Mouse (Mus musculus): Measurements from ENCODE around the gene Hist4h4. TPM values are rescaled to one million over a fixed set of nuclear protein-coding genes. Genes with fewer than 3 reads are reported as not detected.

Gene Hist4h4
- polyA plus RNA-seq, 1 experiment from 2014 or later, result 0.53 TPM

DNA sequence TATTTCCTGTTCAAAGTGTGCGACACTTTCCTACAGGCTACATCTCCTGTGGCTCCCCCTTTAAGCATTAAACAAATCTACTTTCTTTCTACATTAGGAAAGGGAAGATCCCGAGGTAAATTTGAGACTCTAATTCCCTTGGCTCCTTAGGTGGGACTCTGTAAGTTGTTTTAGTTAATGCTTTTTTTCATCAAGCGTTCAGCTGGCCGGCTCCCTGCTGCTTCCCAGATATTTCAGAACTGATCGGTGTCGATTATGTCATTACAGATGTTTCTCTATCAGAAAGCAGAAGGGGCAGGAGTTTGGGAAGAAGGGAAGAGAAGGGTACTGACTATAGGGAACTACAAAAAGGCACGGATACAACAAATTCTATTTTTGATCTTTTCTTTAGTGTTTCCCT lies 22.9 kb upstream of the Hist4h4 start:
- H3K27ac ChIP-seq (ENCODE audit: low read depth, low read length), result no peak overlapping the region
- no peak for ATAC-seq (replicated peaks; ENCODE audit: low FRiP score)
- no peak for DNase-seq (ENCODE audit: low spot score)

GRCm38 (mm10) chr6:136824987-136825386 lies 20.8 kb upstream of the Hist4h4 start:
- WGBS, result 95% methylated on average over 8 of the region's 8 CpGs
- H3K9ac ChIP-seq (ENCODE audit: low read length), result no peak overlapping the region
- no peak for DNase-seq (ENCODE audit: low spot score)

More for the DNA sequence above, 22.9 kb upstream of the Hist4h4 start:
- Histone ChIP-seq H3K36me3 (ENCODE audit: control insufficient read depth, insufficient read depth, low read length) (no peaks in the 10 kb centered on the region; the same call in 1 of the 2 replicates), H3K9me3 (ENCODE audit: control insufficient read depth, low read length) (no peaks in the 10 kb centered on the region), H3K4me1 (replicated peaks; ENCODE audit: control insufficient read depth, insufficient read depth, low read length) (no peaks in the 10 kb centered on the region; the same call in 1 of the 2 replicates), H3K4me3 (ENCODE audit: low read depth, low read length) (peak overlapping the region; percentile 96), H3K27me3 (ENCODE audit: control insufficient read depth, insufficient read depth, low read length) (no peaks in the 10 kb centered on the region), H3K9ac (ENCODE audit: low read length) (peak overlapping the region; percentile 98), H3K4me2 (ENCODE audit: low read depth, low read length, severe bottlenecking) (peak overlapping the region; percentile 75)
- WGBS, result 18% methylated on average over 7 of the region's 7 CpGs

GRCm38 (mm10) chr6:136821086-136821485 lies 16.9 kb upstream of the Hist4h4 start:
- peaks cover 25% of the 10 kb centered on the region for H3K36me3 ChIP-seq (ENCODE audit: control insufficient read depth, insufficient read depth, low read length)

More at GRCm38 (mm10) chr6:136824987-136825386, 20.8 kb upstream of the Hist4h4 start:
- no peak for ATAC-seq (replicated peaks; ENCODE audit: low FRiP score)
- peaks cover 6% of the 10 kb centered on the region for H3K36me3 ChIP-seq (ENCODE audit: control insufficient read depth, insufficient read depth, low read length)
- H3K4me2 ChIP-seq (ENCODE audit: low read depth, low read length, severe bottlenecking), result no peak overlapping the region
- H3K27me3 ChIP-seq (ENCODE audit: control insufficient read depth, insufficient read depth, low read length), result no peaks in the 10 kb centered on the region
- H3K4me1 ChIP-seq (replicated peaks; ENCODE audit: control insufficient read depth, insufficient read depth, low read length), result no peaks in the 10 kb centered on the region; the same call in 1 of the 2 replicates
- H3K9me3 ChIP-seq (ENCODE audit: control insufficient read depth, low read length), result no peaks in the 10 kb centered on the region
- H3K4me3 ChIP-seq (ENCODE audit: low read depth, low read length), result no peak overlapping the region
- H3K27ac ChIP-seq (ENCODE audit: low read depth, low read length), result no peak overlapping the region

DNA sequence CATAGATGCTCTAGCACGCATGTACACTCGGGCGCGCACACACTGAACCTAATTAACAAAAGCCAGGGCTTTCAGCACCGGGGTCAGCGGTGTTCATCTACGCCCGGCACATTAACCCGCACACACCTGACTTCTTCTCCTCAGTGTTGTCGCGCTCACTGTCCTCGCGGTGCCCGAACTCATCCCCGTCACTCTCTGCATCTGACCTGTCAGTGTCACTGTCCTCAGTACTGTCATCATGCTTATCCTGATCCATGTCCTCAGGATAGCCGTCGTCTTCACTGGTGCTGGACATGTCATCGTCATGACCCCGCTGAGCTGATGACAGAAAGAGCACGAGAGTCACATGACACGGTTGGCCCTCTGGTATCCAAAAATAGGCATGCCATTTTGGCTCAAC lies 16.2 kb upstream of the Hist4h4 start:
- no peak overlapping the region for H3K4me2 ChIP-seq (ENCODE audit: low read depth, low read length, severe bottlenecking)
- H3K4me3 ChIP-seq (ENCODE audit: low read depth, low read length), result no peak overlapping the region
- ATAC-seq (replicated peaks; ENCODE audit: low FRiP score), result no peak
- H3K27me3 ChIP-seq (ENCODE audit: control insufficient read depth, insufficient read depth, low read length), result no peaks in the 10 kb centered on the region
- no peaks in the 10 kb centered on the region for H3K9me3 ChIP-seq (ENCODE audit: control insufficient read depth, low read length)
- peaks cover 31% of the 10 kb centered on the region for H3K36me3 ChIP-seq (ENCODE audit: control insufficient read depth, insufficient read depth, low read length)
- H3K9ac ChIP-seq (ENCODE audit: low read length), result no peak overlapping the region
- WGBS, result 97% methylated on average over 21 of the region's 21 CpGs
- DNase-seq (ENCODE audit: low spot score), result no peak
- no peaks in the 10 kb centered on the region for H3K4me1 ChIP-seq (replicated peaks; ENCODE audit: control insufficient read depth, insufficient read depth, low read length)
- H3K27ac ChIP-seq (ENCODE audit: low read depth, low read length), result no peak overlapping the region

More at GRCm38 (mm10) chr6:136821086-136821485, 16.9 kb upstream of the Hist4h4 start:
- H3K4me1 ChIP-seq (replicated peaks; ENCODE audit: control insufficient read depth, insufficient read depth, low read length), result no peaks in the 10 kb centered on the region
- H3K4me3 ChIP-seq (ENCODE audit: low read depth, low read length), result no peak overlapping the region
- DNase-seq (ENCODE audit: low spot score) (no peak), ATAC-seq (replicated peaks; ENCODE audit: low FRiP score) (no peak)
- no peak overlapping the region for H3K4me2 ChIP-seq (ENCODE audit: low read depth, low read length, severe bottlenecking)
- WGBS, result 96% methylated on average over 18 of the region's 18 CpGs
- H3K9me3 ChIP-seq (ENCODE audit: control insufficient read depth, low read length), result no peaks in the 10 kb centered on the region
- H3K9ac ChIP-seq (ENCODE audit: low read length), result no peak overlapping the region
- no peaks in the 10 kb centered on the region for H3K27me3 ChIP-seq (ENCODE audit: control insufficient read depth, insufficient read depth, low read length)
- no peak overlapping the region for H3K27ac ChIP-seq (ENCODE audit: low read depth, low read length)

DNA sequence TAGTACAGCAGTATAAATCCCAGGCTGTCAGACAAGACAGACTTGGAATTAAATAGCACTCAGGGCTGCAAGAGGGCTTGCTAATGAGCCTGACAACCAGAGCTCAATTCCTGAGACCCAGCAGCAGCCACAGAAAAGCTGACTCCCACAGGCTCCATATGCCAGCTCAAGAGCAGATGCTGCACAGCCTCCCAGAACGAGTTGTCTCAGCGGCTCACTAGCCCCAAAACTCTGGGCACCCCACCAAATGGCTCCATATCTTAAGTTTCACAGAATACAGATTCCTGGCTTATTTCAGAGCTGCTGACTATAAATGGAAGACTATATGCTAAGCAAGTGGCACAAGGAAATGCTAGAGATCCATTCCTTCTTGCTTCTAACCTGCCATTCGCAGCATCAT lies 13.3 kb upstream of the Hist4h4 start:
- DNase-seq (ENCODE audit: low spot score), result no peak
- no peak for ATAC-seq (replicated peaks; ENCODE audit: low FRiP score)
- H3K36me3 ChIP-seq (ENCODE audit: control insufficient read depth, insufficient read depth, low read length), result peaks cover 36% of the 10 kb centered on the region

GRCm38 (mm10) chr6:136816826-136817225 lies 12.6 kb upstream of the Hist4h4 start:
- Histone ChIP-seq H3K9ac (ENCODE audit: low read length) (no peak overlapping the region), H3K4me2 (ENCODE audit: low read depth, low read length, severe bottlenecking) (no peak overlapping the region), H3K9me3 (ENCODE audit: control insufficient read depth, low read length) (no peaks in the 10 kb centered on the region), H3K36me3 (ENCODE audit: control insufficient read depth, insufficient read depth, low read length) (peaks cover 36% of the 10 kb centered on the region), H3K4me1 (replicated peaks; ENCODE audit: control insufficient read depth, insufficient read depth, low read length) (no peaks in the 10 kb centered on the region), H3K27ac (ENCODE audit: low read depth, low read length) (no peak overlapping the region), H3K27me3 (ENCODE audit: control insufficient read depth, insufficient read depth, low read length) (no peaks in the 10 kb centered on the region), H3K4me3 (ENCODE audit: low read depth, low read length) (no peak overlapping the region)
- DNase-seq (ENCODE audit: low spot score), result no peak
- ATAC-seq (replicated peaks; ENCODE audit: low FRiP score), result no peak
- 94% methylated on average over 21 of the region's 21 CpGs for WGBS

More for the DNA sequence above, 13.3 kb upstream of the Hist4h4 start:
- Histone ChIP-seq H3K4me3 (ENCODE audit: low read depth, low read length) (no peak overlapping the region), H3K27me3 (ENCODE audit: control insufficient read depth, insufficient read depth, low read length) (no peaks in the 10 kb centered on the region), H3K27ac (ENCODE audit: low read depth, low read length) (no peak overlapping the region), H3K4me2 (ENCODE audit: low read depth, low read length, severe bottlenecking) (no peak overlapping the region), H3K4me1 (replicated peaks; ENCODE audit: control insufficient read depth, insufficient read depth, low read length) (no peaks in the 10 kb centered on the region), H3K9me3 (ENCODE audit: control insufficient read depth, low read length) (no peaks in the 10 kb centered on the region), H3K9ac (ENCODE audit: low read length) (no peak overlapping the region)
- 93% methylated on average over 3 of the region's 3 CpGs for WGBS

GRCm38 (mm10) chr6:136815381-136815780 lies 11.2 kb upstream of the Hist4h4 start:
- H3K4me1 ChIP-seq (replicated peaks; ENCODE audit: control insufficient read depth, insufficient read depth, low read length), result no peaks in the 10 kb centered on the region
- 96% methylated on average over 7 of the region's 7 CpGs for WGBS
- ATAC-seq (replicated peaks; ENCODE audit: low FRiP score) (no peak), DNase-seq (ENCODE audit: low spot score) (no peak)
- H3K27me3 ChIP-seq (ENCODE audit: control insufficient read depth, insufficient read depth, low read length), result no peaks in the 10 kb centered on the region
- no peak overlapping the region for H3K9ac ChIP-seq (ENCODE audit: low read length)
- H3K9me3 ChIP-seq (ENCODE audit: control insufficient read depth, low read length), result no peaks in the 10 kb centered on the region
- no peak overlapping the region for H3K4me3 ChIP-seq (ENCODE audit: low read depth, low read length)
- no peak overlapping the region for H3K4me2 ChIP-seq (ENCODE audit: low read depth, low read length, severe bottlenecking)
- no peak overlapping the region for H3K27ac ChIP-seq (ENCODE audit: low read depth, low read length)
- H3K36me3 ChIP-seq (ENCODE audit: control insufficient read depth, insufficient read depth, low read length), result peaks cover 33% of the 10 kb centered on the region

DNA sequence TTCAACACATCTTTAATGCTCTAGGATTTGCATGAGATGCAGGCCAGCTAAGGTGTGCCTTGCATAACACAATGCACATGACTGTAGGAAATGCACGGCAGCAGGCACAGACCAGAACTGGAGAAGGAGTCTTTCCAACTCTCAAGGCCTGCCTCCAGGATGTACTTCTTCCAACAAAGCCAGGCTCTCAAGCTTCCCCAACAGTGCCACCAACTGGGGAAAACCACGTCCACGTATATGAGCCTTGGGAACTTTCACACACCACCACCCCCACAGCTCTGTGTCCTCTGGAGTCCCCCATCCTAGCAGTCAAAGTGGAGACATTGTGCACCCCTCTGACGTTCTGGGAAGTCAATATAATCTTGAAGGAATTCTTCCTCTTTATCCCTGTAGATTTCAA lies 8.9 kb upstream of the Hist4h4 start:
- DNase-seq (ENCODE audit: low spot score), result no peak

DNA sequence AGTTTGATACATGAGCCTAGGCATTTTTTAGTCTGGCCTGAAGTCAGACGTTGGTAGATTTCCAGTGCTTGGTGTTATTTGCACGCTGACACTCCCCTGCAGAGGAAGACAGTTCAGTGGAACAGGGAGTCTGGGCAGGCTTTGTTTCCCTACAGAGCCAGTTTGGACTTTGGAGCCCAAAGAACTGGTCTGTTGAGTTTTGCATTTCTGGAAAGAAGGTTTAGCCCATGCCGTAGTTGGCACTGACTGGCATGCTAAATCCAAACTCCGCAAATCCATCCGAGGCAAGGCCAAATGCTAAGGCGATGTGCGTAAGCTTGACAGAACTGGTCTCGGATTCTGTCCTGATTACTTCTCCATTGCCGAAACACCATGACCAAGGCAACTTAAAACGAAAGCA lies 7.0 kb upstream of the Hist4h4 start:
- DNase-seq (ENCODE audit: low spot score) (no peak), ATAC-seq (replicated peaks; ENCODE audit: low FRiP score) (no peak)
- Histone ChIP-seq H3K27me3 (ENCODE audit: control insufficient read depth, insufficient read depth, low read length) (no peaks in the 10 kb centered on the region), H3K9ac (ENCODE audit: low read length) (no peak overlapping the region), H3K9me3 (ENCODE audit: control insufficient read depth, low read length) (no peaks in the 10 kb centered on the region), H3K4me3 (ENCODE audit: low read depth, low read length) (no peak overlapping the region), H3K4me2 (ENCODE audit: low read depth, low read length, severe bottlenecking) (no peak overlapping the region), H3K36me3 (ENCODE audit: control insufficient read depth, insufficient read depth, low read length) (peaks cover 11% of the 10 kb centered on the region), H3K27ac (ENCODE audit: low read depth, low read length) (no peak overlapping the region), H3K4me1 (replicated peaks; ENCODE audit: control insufficient read depth, insufficient read depth, low read length) (peaks cover 7% of the 10 kb centered on the region)
- 91% methylated on average over 10 of the region's 10 CpGs for WGBS

More for the DNA sequence above, 8.9 kb upstream of the Hist4h4 start:
- ATAC-seq (replicated peaks; ENCODE audit: low FRiP score), result no peak
- Histone ChIP-seq H3K4me3 (ENCODE audit: low read depth, low read length) (no peak overlapping the region), H3K9ac (ENCODE audit: low read length) (no peak overlapping the region), H3K27ac (ENCODE audit: low read depth, low read length) (no peak overlapping the region), H3K36me3 (ENCODE audit: control insufficient read depth, insufficient read depth, low read length) (peaks cover 22% of the 10 kb centered on the region), H3K4me1 (replicated peaks; ENCODE audit: control insufficient read depth, insufficient read depth, low read length) (peaks cover 7% of the 10 kb centered on the region), H3K27me3 (ENCODE audit: control insufficient read depth, insufficient read depth, low read length) (no peaks in the 10 kb centered on the region), H3K4me2 (ENCODE audit: low read depth, low read length, severe bottlenecking) (no peak overlapping the region), H3K9me3 (ENCODE audit: control insufficient read depth, low read length) (no peaks in the 10 kb centered on the region)
- WGBS, result 53% methylated on average over 4 of the region's 4 CpGs

All from forebrain, embryonic 11.5 days (tissue).